Mouse (Mus musculus): ENCODE data around the gene Fahd1. TPM values are rescaled to one million over a fixed set of nuclear protein-coding genes. Genes with fewer than 3 reads are reported as not detected.

Fahd1 gene
- total RNA-seq (2023): 1 to 10 TPM; 3.7 to 4.0 TPM

DNA sequence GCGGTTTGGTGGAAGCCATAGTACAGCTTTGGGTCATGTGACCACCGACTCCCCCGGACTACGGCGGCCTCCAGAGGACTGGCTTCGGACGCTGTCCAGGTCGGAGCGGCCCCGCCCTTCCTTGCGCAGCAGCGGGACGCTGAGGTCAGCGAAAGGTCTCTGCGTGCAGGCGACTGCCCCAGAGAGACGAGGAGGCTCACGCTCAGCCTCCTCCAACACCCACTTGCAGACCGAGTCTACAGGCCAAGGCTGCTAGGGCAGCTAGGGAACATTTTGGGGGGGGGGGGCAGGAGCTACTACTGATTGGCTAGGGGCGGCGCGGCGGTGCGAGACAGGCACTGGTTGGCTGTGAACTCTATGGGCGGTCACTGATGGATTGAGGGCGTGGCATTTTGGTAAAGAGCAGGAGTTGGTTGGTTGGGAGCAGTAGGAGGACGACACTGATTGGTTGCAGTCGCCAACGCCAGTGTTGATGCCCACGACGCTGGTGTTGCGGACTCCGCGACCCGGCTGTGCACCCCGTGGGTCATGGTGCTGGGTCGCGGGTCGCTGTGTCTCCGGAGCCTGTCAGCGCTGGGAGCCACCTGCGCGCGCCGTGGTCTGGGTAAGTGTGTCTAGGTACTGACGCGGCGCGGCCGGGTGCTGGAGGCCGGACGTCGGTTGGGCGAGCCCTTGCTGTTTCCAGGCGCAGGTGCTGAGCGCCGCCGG is at the start of gene Fahd1:
TSS of gene Fahd1 (minus strand) at position 300 of the 708 bp plus-strand sequence.

DNA sequence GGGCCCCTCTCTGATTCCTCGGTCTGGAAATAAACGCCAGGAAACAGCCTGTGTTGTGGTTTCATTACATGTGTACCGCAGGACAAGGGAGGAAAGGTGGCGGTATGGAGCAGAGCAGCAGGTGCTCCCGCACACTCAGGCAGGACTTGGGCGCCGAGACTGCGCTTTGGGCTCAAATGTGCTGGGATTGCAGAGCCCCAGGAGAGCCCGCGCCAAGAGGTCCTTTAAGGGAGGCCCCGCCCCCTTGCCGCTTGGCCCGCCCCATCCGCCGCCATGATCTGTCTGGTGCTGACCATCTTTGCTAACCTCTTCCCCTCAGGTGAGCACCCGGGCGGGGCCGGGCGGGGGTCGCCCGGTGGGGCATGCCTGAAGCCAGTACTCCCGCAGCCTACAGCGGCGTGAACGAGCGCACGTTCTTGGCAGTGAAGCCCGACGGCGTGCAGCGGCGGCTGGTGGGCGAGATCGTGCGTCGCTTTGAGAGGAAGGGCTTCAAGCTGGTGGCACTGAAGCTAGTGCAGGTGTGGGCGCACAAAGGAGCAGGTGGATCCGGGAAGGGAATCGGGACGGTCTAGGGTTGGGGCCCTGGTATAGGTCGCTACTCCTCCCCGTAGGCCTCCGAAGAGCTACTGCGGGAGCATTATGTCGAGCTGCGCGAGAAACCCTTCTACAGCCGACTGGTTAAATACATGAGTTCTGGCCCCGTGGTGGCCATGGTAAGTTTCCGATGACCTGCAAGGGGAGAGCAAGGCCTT is 46.3 kb upstream of the Fahd1 start, which contains the start of gene Nme3:
TSS of gene Nme3 (plus strand) at position 260 of the 752 bp plus-strand sequence.

DNA sequence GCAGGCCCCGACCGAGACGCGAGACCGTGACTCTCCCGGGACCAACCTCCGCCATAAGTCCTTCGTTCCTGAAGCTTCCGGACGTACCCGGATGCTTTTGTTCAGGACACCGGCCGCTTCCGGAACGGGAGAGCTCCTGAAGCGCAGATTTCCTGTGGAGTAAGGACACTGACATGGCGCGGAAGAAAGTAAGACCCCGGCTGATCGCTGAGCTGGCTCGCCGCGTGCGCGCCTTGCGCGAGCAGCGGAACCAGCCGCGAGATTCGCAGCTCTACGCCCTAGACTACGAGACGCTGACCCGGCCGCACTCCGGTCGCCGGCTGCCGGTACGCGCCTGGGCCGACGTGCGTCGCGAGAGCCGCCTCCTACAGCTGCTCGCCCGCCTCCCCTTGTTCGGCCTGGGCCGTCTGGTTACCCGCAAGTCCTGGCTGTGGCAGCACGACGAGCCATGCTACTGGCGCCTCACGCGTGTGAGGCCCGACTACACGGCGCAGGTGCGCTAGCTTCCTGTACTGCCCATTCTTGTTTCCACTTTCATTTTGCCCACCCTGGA is 44.9 kb upstream of the Fahd1 start, which contains the start of the genes Eme2 and Mrps34:
TSS of gene Eme2 (minus strand) at position 93 of the 553 bp plus-strand sequence.
TSS of gene Mrps34 (plus strand) at position 122 of the 553 bp plus-strand sequence.

DNA sequence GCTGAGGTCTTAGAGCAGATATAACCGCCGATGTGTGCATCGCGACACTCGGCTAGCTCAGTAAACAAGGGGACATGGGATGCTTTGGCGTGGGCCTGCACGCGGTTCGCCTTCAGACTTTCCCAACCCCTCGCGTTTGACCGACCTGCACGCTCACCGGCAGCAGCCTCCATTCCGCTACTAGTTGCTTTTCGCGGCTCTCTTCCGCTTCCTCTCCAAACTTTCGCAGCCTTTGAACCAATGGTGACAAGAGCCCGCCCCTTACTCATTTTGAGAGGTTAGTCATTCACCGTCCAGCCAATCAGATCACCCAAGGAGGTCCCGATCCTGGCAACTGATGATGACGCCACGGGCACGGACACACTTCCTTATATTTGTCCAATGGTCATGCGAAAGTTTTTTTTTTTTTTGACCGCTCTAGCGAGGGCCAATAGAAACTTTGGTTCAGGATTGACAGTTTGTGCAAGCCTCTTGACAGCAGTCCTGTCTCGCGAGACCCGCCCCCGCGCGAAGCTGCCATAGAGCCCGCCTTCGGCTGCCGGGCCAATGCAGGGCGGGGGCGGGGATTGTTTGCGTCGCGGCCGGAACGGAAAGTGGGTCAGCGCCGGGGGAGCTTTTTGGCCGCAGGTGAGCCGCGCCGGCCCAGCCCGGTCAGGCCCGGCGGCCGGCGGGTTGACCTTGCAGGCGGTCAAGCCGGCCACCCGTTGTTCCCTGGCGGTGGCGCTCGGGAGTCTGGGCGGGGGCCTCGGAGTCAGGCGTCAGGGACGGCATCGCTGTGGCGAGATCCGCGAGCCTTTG is 36.2 kb upstream of the Fahd1 start, which contains the start of the genes Nubp2 and Spsb3:
TSS of gene Nubp2 (minus strand) at position 216 of the 798 bp plus-strand sequence.
TSS of gene Spsb3 (plus strand) at position 510 of the 798 bp plus-strand sequence.

DNA sequence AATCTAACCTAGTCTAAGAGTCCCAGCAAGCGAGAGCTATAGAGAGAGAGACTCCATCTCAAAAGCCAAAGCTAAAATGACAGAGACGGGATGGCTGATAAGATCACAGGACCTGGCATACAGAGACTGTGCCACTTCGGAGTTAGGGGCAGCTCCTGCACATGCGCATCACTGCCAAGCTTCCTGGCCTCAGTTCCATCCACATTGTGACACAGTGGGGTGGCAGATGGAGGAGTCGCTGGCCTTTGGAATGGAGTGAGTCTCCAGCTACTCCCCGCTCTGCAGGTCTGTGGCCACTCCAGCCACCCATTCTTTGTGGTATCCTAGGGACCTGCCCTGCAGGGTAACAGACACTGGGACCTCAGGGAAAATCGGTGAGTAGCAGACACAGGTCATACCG is 15.6 kb upstream of the Fahd1 start, which contains the start of gene Igfals:
TSS of gene Igfals (plus strand) at position 222 of the 400 bp plus-strand sequence.

DNA sequence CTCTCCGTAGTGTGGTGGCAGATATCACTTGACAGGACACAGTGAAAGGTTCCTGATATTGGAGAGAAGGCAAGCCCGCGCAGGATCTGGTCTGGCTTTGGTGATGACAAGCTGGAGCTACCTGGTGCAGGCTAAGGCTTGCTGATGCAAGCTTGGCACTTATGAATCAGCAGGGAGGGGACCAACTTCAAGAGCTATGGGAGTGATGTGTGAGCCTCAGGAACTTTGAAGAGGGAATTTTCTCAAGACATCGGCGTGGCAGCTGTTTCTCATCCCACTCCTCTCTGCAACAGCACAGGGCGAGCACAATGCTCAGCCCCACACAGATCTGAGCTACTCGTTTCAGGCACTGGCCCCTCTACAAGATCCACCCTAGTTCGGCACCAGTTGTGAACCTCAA is 10.3 kb downstream of the Fahd1 start, which contains the start of gene Hagh:
TSS of gene Hagh (plus strand) at position 302 of the 400 bp plus-strand sequence.

DNA sequence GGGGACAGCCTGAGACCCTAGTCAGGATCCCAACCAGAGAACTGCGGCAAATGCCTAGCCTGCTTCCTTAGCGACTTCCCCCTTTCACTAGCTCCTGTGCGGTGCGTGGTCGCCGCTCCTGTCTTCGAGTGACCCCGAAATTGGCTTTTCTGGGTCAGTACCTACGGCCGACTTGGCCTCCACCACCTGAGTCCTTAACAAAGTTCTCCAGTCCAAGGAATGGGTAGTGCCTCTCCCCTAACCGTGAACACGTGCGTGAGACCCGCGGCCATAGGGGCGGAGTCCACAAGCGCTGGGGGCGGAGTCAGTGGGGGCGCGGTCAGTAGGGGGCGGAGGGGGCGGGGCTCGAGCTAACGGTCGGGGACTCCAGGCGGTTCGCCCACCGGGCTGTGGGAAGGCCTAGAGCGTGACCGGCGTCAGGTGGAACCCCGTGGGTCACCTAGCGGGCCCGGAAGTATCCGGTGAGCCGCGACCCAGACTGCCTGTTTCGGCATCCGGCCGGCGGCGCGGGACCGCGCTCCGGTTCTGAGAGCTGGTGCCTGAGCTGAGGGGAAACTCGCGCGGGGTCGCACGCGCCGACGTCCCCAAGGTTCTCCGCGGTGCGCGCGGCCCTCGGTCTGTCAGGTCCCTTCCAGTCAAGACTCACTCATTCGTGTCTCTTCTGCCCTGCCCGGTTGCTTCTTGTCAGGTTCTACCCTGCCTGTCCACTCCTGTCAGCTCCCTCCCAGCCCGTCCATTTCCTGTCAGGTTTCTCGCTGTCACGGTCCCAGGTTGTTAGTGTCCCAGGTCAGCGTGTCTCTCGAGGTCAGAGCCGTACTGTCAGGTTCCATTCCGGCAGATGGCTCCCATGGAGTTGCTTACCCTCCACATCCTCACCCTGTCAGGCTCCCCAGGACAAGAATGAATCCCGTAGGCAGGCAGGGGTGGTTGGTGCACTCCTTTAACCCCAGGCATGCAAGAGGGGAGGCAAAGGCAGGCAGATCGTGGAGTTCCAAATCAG is 45.9 kb downstream of the Fahd1 start, which contains the start of gene Meiob:
TSS of gene Meiob (plus strand) at position 338 of the 1,000 bp plus-strand sequence.

Other genes with a start within 250 kb of the Fahd1 start
- gene Tsc2, start 217.7 kb downstream of the Fahd1 start, total RNA-seq (2023): 10 to 100 TPM; 54.4 to 55.6 TPM
- 1 to 10 TPM; 1.3 to 2.5 TPM for gene Nthl1, start 217.7 kb downstream of the Fahd1 start, total RNA-seq (2023)
- gene Slc9a3r2, start 200.0 kb downstream of the Fahd1 start, total RNA-seq (2023): 1 to 10 TPM; 2.1 to 3.1 TPM
- gene Npw, start 191.9 kb downstream of the Fahd1 start, total RNA-seq (2023): not detected
- 10 to 100 TPM; 27.1 to 28.0 TPM for gene Zfp598, start 180.7 kb downstream of the Fahd1 start, total RNA-seq (2023)
- gene Syngr3, start 160.4 kb downstream of the Fahd1 start, total RNA-seq (2023): not detected
- 1 to 10 TPM; 7.6 to 9.4 TPM for gene Gfer, start 154.2 kb downstream of the Fahd1 start, total RNA-seq (2023)
- 1 to 10 TPM; 1.2 to 1.5 TPM for gene Noxo1, start 154.1 kb downstream of the Fahd1 start, total RNA-seq (2023)
- 10 to 100 TPM; 16.4 to 16.5 TPM for gene Tbl3, start 142.7 kb downstream of the Fahd1 start, total RNA-seq (2023)
- gene Rnf151, start 132.3 kb downstream of the Fahd1 start, total RNA-seq (2023): not detected
- 100 to 1,000 TPM; 535 to 536 TPM for gene Rps2, start 132.2 kb downstream of the Fahd1 start, total RNA-seq (2023)
- gene Ndufb10, start 125.9 kb downstream of the Fahd1 start, total RNA-seq (2023): 10 to 100 TPM; 65.0 to 72.7 TPM
- 1 to 10 TPM; 1.9 to 2.1 TPM for gene Rpl3l, start 122.5 kb downstream of the Fahd1 start, total RNA-seq (2023)
- 1,000 to 10,000 TPM; 1,180 to 1,230 TPM for gene Msrb1, start 113.7 kb downstream of the Fahd1 start, total RNA-seq (2023)
- not detected for gene Hs3st6, start 97.4 kb downstream of the Fahd1 start, total RNA-seq (2023)
- gene Meiob, start 46.1 kb downstream of the Fahd1 start, total RNA-seq (2023): not detected
- 10 to 100 TPM; 46.5 to 47.8 TPM for gene Hagh, start 10.2 kb downstream of the Fahd1 start, total RNA-seq (2023)
- gene Igfals, start 15.6 kb upstream of the Fahd1 start, total RNA-seq (2023): under 1 TPM; 0.18 to 0.75 TPM
- gene Nubp2, start 36.0 kb upstream of the Fahd1 start, total RNA-seq (2023): 10 to 100 TPM; 39.3 to 50.6 TPM
- gene Spsb3, start 36.3 kb upstream of the Fahd1 start, total RNA-seq (2023): 10 to 100 TPM; 24.0 to 27.7 TPM
- gene Eme2, start 44.7 kb upstream of the Fahd1 start, total RNA-seq (2023): 10 to 100 TPM; 12.1 to 16.3 TPM
- gene Mrps34, start 44.8 kb upstream of the Fahd1 start, total RNA-seq (2023): 10 to 100 TPM; 19.0 to 21.1 TPM
- 10 to 100 TPM; 19.8 to 20.9 TPM for gene Nme3, start 46.1 kb upstream of the Fahd1 start, total RNA-seq (2023)
- 10 to 100 TPM; 64.6 to 76.0 TPM for gene Mapk8ip3, start 86.6 kb upstream of the Fahd1 start, total RNA-seq (2023)
- 10 to 100 TPM; 37.2 to 45.7 TPM for gene Jpt2, start 110.3 kb upstream of the Fahd1 start, total RNA-seq (2023)
- gene Cramp1l, start 165.4 kb upstream of the Fahd1 start, total RNA-seq (2023): 10 to 100 TPM; 29.9 to 30.6 TPM
- 10 to 100 TPM; 15.6 to 16.4 TPM for gene Ift140, start 165.7 kb upstream of the Fahd1 start, total RNA-seq (2023)
- not detected for gene Tmem204, start 233.2 kb upstream of the Fahd1 start, total RNA-seq (2023)

Data from neutrophil, adult 59 days (primary cell).